9 mouse cellular contexts compared by ENCODE assay signal in the genomic region with DNA sequence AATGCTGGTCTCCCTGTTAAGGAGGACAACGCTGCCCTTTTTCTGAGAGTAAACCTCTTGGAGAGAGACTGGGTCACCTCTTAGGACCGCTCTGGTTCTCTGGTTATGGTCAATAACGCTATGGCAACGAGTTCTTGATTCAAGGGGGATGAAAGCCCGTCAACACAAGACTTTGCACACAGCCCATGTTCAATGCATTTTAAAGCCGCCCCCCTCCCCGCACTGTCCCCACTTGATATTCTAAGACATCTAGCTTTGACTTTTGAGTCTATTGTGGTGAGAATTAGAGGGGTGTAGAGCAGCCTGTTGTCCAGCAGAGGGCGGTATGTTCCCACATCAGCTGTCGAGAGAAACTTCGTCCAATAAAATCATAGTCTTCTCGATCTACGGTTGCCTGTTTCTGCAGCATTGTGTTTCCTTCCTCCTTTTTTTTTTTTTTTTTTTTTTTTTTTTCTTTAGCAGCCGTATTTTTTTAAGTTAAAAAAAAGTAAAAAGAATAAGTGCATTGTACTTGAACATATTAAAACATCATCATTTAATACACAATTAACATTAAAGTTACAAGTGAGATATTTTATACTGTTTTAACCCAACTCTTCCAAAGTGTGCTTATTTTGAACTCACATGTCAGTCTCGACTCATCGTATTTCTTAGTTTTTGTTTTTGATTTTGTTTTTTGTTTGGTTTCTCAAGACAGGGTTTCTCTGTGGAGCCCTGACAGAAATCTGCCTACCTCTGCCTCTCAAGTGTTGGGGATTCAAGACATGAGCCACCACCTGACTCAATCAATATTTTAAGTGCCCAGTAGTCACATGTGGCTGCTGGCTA. TPM values are rescaled to one million over a fixed set of nuclear protein-coding genes. Genes with fewer than 3 reads are reported as not detected.
DNase-seq lines count a peak whose midpoint lies in the region; ATAC-seq and TF ChIP-seq lines count a peak whose summit lies in the region.
"Had no signal": no experiment of that assay in that cellular context is flagged by ENCODE, and none has a peak within 500 bp of the region (broad histone marks: within the 10 kb centered on the region; RNA-seq: fewer than 3 reads in every experiment).

No protein-coding gene starts in this region.

- peak; percentile 59; the same call in 1 of the 2 replicates for TF ChIP-seq CTCF in testis, adult 2 months (IDR thresholded peaks at IDR 0.05; ENCODE audit: control insufficient read depth, insufficient read depth, insufficient replicate concordance, low read depth, low read length)

- H3K4me3 ChIP-seq in embryonic facial prominence, embryonic 10.5 days, result no peak overlapping the region
- H3K4me3 ChIP-seq in heart, embryonic 16.5 days (ENCODE audit: low read length), result no peak overlapping the region
- no peak overlapping the region for H3K4me3 ChIP-seq in neural tube, embryonic 14.5 days (ENCODE audit: low read depth, low read length)
- H3K4me3 ChIP-seq in testis, adult 2 months (ENCODE audit: control insufficient read depth, low read depth, low read length), result no peak overlapping the region
- H3K4me3 ChIP-seq: embryonic facial prominence, embryonic 15.5 days had no signal

- DNase-seq in CD4-positive helper T cell, adult 2 months (ENCODE audit: low read depth, low spot score), result peak; percentile 87
- peak; percentile 72 for DNase-seq in adrenal gland, postnatal 10 days
- peak; percentile 72 for DNase-seq in embryonic facial prominence, embryonic 10.5 days (ENCODE audit: low spot score)
- DNase-seq in kidney, postnatal 36 days, result peak; percentile 62 to 77
- peak; percentile 64 to 71 for DNase-seq in lung, adult 18-20 months

- H3K9ac ChIP-seq in heart, embryonic 16.5 days (ENCODE audit: low read length), result no peak overlapping the region
- H3K9ac ChIP-seq in neural tube, embryonic 14.5 days (replicated peaks; ENCODE audit: low read depth, low read length), result no peak overlapping the region
- H3K9ac ChIP-seq: embryonic facial prominence, embryonic 15.5 days had no signal

- H3K4me1 ChIP-seq in embryonic facial prominence, embryonic 10.5 days, result no peaks in the 10 kb centered on the region
- H3K4me1 ChIP-seq in heart, embryonic 16.5 days (ENCODE audit: control insufficient read depth, insufficient read depth, low read length), result no peaks in the 10 kb centered on the region; the same call in 1 of the 2 replicates
- H3K4me1 ChIP-seq in neural tube, embryonic 14.5 days (ENCODE audit: control insufficient read depth, insufficient read depth, low read length), result no peaks in the 10 kb centered on the region
- peaks cover 4% of the 10 kb centered on the region for H3K4me1 ChIP-seq in testis, adult 2 months (ENCODE audit: control insufficient read depth, insufficient read depth, low read length)
- H3K4me1 ChIP-seq: embryonic facial prominence, embryonic 15.5 days had no signal

- H3K36me3 ChIP-seq in embryonic facial prominence, embryonic 10.5 days (replicated peaks), result no peaks in the 10 kb centered on the region
- H3K36me3 ChIP-seq in heart, embryonic 16.5 days (ENCODE audit: control insufficient read depth, insufficient read depth), result no peaks in the 10 kb centered on the region
- no peaks in the 10 kb centered on the region for H3K36me3 ChIP-seq in neural tube, embryonic 14.5 days (ENCODE audit: control insufficient read depth, insufficient read depth, low read length)
- no peaks in the 10 kb centered on the region for H3K36me3 ChIP-seq in testis, adult 2 months (ENCODE audit: control insufficient read depth, insufficient read depth, low read length)
- H3K36me3 ChIP-seq: embryonic facial prominence, embryonic 15.5 days had no signal

- 27% methylated on average over 15 of the region's 15 CpGs for whole genome bisulfite sequencing in embryonic facial prominence, embryonic 10.5 days
- WGBS in heart, embryonic 16.5 days, result 21% methylated on average over 15 of the region's 15 CpGs
- WGBS in neural tube, embryonic 14.5 days, result 24% methylated on average over 15 of the region's 15 CpGs

- H3K27me3 ChIP-seq in embryonic facial prominence, embryonic 10.5 days (replicated peaks; ENCODE audit: low read depth, poor library complexity, severe bottlenecking), result no peaks in the 10 kb centered on the region
- H3K27me3 ChIP-seq in heart, embryonic 16.5 days (ENCODE audit: control insufficient read depth, insufficient read depth, low read length), result no peaks in the 10 kb centered on the region
- no peaks in the 10 kb centered on the region for H3K27me3 ChIP-seq in neural tube, embryonic 14.5 days (ENCODE audit: control insufficient read depth, insufficient read depth, low read length)
- H3K27me3 ChIP-seq in testis, adult 2 months (ENCODE audit: control insufficient read depth, insufficient read depth, low read length), result no peaks in the 10 kb centered on the region
- H3K27me3 ChIP-seq: embryonic facial prominence, embryonic 15.5 days had no signal

- no peak for TF ChIP-seq POLR2A in testis, adult 2 months (IDR thresholded peaks at IDR 0.05; ENCODE audit: control insufficient read depth, low read depth, low read length)

- peak; percentile 63; the same call in 1 of the 2 replicates for ATAC-seq in heart, embryonic 16.5 days (replicated peaks; ENCODE audit: extremely low read depth, insufficient read depth, low FRiP score)
- ATAC-seq in neural tube, embryonic 14.5 days (ENCODE audit: low read depth), result peak; percentile 61; the same call in 1 of the 2 replicates

- no peak overlapping the region for H3K4me2 ChIP-seq in heart, embryonic 16.5 days (ENCODE audit: low read depth, low read length)
- 0 out of 2 replicates have a peak overlapping the region, but pooled peaks have one; percentile 16 for H3K4me2 ChIP-seq in neural tube, embryonic 14.5 days (ENCODE audit: low read depth, low read length)
- H3K4me2 ChIP-seq: embryonic facial prominence, embryonic 15.5 days had no signal

- H3K9me3 ChIP-seq in embryonic facial prominence, embryonic 10.5 days, result no peaks in the 10 kb centered on the region
- no peaks in the 10 kb centered on the region for H3K9me3 ChIP-seq in heart, embryonic 16.5 days (replicated peaks; ENCODE audit: control insufficient read depth, low read length)
- H3K9me3 ChIP-seq in neural tube, embryonic 14.5 days (ENCODE audit: control insufficient read depth, low read length), result no peaks in the 10 kb centered on the region
- H3K9me3 ChIP-seq: embryonic facial prominence, embryonic 15.5 days had no signal

- no peak overlapping the region for H3K27ac ChIP-seq in embryonic facial prominence, embryonic 10.5 days (replicated peaks)
- H3K27ac ChIP-seq in heart, embryonic 16.5 days (ENCODE audit: low read length), result no peak overlapping the region
- H3K27ac ChIP-seq in neural tube, embryonic 14.5 days (ENCODE audit: low read depth, low read length), result no peak overlapping the region
- no peak overlapping the region for H3K27ac ChIP-seq in testis, adult 2 months (ENCODE audit: control insufficient read depth, insufficient read depth, low read depth, low read length)
- H3K27ac ChIP-seq: embryonic facial prominence, embryonic 15.5 days had no signal

RNA-seq across cellular contexts. Expression of a gene that starts 13.7 kb away (rescaled TPM):
- total RNA-seq in adrenal gland, postnatal 10 days (2021), result 10 to 100 TPM; 42.9 to 48.3 TPM
- polyA plus RNA-seq in embryonic facial prominence, embryonic 10.5 days (2016; fragmentation: Nextera tagmentation; extraction: Ambion mirVana), result 83.2 and 84.7 TPM in 2 replicates
- 73.4 and 80.2 TPM in 2 replicates for polyA plus RNA-seq in heart, embryonic 16.5 days (2015; fragmentation: Nextera tagmentation; extraction: Ambion mirVana)
- polyA plus RNA-seq in neural tube, embryonic 14.5 days (2014; fragmentation: Nextera tagmentation; extraction: Ambion mirVana), result 57.5 and 63.4 TPM in 2 replicates
- 94.3 and 104 TPM in 2 replicates for polyA plus RNA-seq in testis, adult 2 months (2012; rRNA removed)

RNA-seq across cellular contexts. Expression of a gene that starts 26.9 kb away (rescaled TPM):
- 10 to 100 TPM; 41.3 to 44.6 TPM for total RNA-seq in adrenal gland, postnatal 10 days (2021)
- polyA plus RNA-seq in embryonic facial prominence, embryonic 10.5 days (2016; fragmentation: Nextera tagmentation; extraction: Ambion mirVana), result 2.0 and 3.3 TPM in 2 replicates
- 18.6 and 28.8 TPM in 2 replicates for polyA plus RNA-seq in heart, embryonic 16.5 days (2015; fragmentation: Nextera tagmentation; extraction: Ambion mirVana)
- polyA plus RNA-seq in neural tube, embryonic 14.5 days (2014; fragmentation: Nextera tagmentation; extraction: Ambion mirVana), result 4.6 and 8.6 TPM in 2 replicates
- polyA plus RNA-seq in testis, adult 2 months (2012; rRNA removed), result 18.0 and 20.5 TPM in 2 replicates

RNA-seq across cellular contexts. Expression of a gene that starts 50.8 kb away (rescaled TPM):
- total RNA-seq in adrenal gland, postnatal 10 days (2021), result 10 to 100 TPM; 34.5 to 41.8 TPM
- 28.5 and 32.4 TPM in 2 replicates for polyA plus RNA-seq in embryonic facial prominence, embryonic 10.5 days (2016; fragmentation: Nextera tagmentation; extraction: Ambion mirVana)
- 29.2 and 29.9 TPM in 2 replicates for polyA plus RNA-seq in heart, embryonic 16.5 days (2015; fragmentation: Nextera tagmentation; extraction: Ambion mirVana)
- polyA plus RNA-seq in neural tube, embryonic 14.5 days (2014; fragmentation: Nextera tagmentation; extraction: Ambion mirVana), result 20.0 and 23.2 TPM in 2 replicates
- 15.1 and 15.3 TPM in 2 replicates for polyA plus RNA-seq in testis, adult 2 months (2012; rRNA removed)

RNA-seq across cellular contexts. Expression of a gene that starts 51.0 kb away (rescaled TPM):
- total RNA-seq in adrenal gland, postnatal 10 days (2021), result under 1 TPM; 0.42 TPM
- polyA plus RNA-seq in embryonic facial prominence, embryonic 10.5 days (2016; fragmentation: Nextera tagmentation; extraction: Ambion mirVana), result 0.90 and 1.2 TPM in 2 replicates
- polyA plus RNA-seq in heart, embryonic 16.5 days (2015; fragmentation: Nextera tagmentation; extraction: Ambion mirVana), result 0.35 and 0.66 TPM in 2 replicates
- 1.5 and 2.8 TPM in 2 replicates for polyA plus RNA-seq in neural tube, embryonic 14.5 days (2014; fragmentation: Nextera tagmentation; extraction: Ambion mirVana)
- 5.3 and 6.2 TPM in 2 replicates for polyA plus RNA-seq in testis, adult 2 months (2012; rRNA removed)
